Mouse (Mus musculus): ENCODE data around the gene Alx3.

DNA sequence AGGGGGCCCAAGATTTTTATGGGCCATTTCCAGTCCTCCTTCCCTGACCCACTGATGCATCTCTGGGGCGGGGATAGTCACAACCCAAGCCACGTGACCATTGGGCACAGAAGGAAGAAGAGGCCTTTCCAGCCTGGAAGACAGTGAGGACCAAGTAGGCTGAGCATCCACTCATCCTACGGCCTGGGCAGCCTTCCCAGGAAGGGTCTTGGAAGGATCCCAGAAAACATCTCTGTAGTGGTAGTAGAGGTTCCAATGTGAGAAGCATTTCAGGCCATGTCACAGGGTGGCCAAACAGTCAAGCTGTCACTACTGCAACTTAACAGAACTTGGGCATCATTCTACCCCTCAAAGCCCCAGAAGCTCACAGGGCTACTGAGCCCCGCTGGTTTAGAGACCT is 32.2 kb upstream of the Alx3 start:
- no peak for TF ChIP-seq POLR2A (IDR thresholded peaks at IDR 0.05; ENCODE audit: insufficient read depth, low read depth, low read length)
- no peak for TF ChIP-seq CTCF (IDR thresholded peaks at IDR 0.05; ENCODE audit: insufficient read depth, low read depth, low read length)

Data from olfactory bulb, adult 2 months (tissue).